In genomic region chr10:95565156-95565854, GRCm38 (mm10) we compare ENCODE assay signal across 8 mouse cellular contexts. TPM values are rescaled to one million over a fixed set of nuclear protein-coding genes. Genes with fewer than 3 reads are reported as not detected.
DNase-seq lines count a peak whose midpoint lies in the region; ATAC-seq lines count a peak whose summit lies in the region.

No protein-coding gene starts in this region.

- H3K4me1 ChIP-seq in midbrain, embryonic 10.5 days: peaks cover 48% of the 10 kb centered on the region
- peaks cover 17% of the 10 kb centered on the region for H3K4me1 ChIP-seq in midbrain, embryonic 16.5 days (ENCODE audit: control insufficient read depth, insufficient read depth, low read length)
- H3K4me1 ChIP-seq in limb, embryonic 11.5 days (ENCODE audit: control insufficient read depth, insufficient read depth, low read length): peaks cover 13% of the 10 kb centered on the region; the same call in 1 of the 2 replicates

- H3K4me3 ChIP-seq in midbrain, embryonic 10.5 days: peak overlapping the region; percentile 18; the same call in 1 of the 2 replicates
- H3K4me3 ChIP-seq in midbrain, embryonic 16.5 days (ENCODE audit: low read depth, low read length): no peak overlapping the region
- H3K4me3 ChIP-seq in limb, embryonic 11.5 days (ENCODE audit: low read depth, low read length): no peak overlapping the region

- H3K27ac ChIP-seq in midbrain, embryonic 10.5 days (replicated peaks): peak overlapping the region; percentile 75
- H3K27ac ChIP-seq in midbrain, embryonic 16.5 days (ENCODE audit: low read length): no peak overlapping the region
- no peak overlapping the region for H3K27ac ChIP-seq in limb, embryonic 11.5 days (replicated peaks; ENCODE audit: low read depth, low read length)

- 28% methylated on average over 14 of the region's 14 CpGs for WGBS in midbrain, embryonic 10.5 days
- WGBS in midbrain, embryonic 16.5 days: 34% methylated on average over 14 of the region's 14 CpGs
- WGBS in limb, embryonic 11.5 days: 41% methylated on average over 14 of the region's 14 CpGs

- H3K36me3 ChIP-seq in midbrain, embryonic 10.5 days: peaks cover 6% of the 10 kb centered on the region
- H3K36me3 ChIP-seq in midbrain, embryonic 16.5 days (ENCODE audit: control insufficient read depth, insufficient read depth, low read length): no peaks in the 10 kb centered on the region
- no peaks in the 10 kb centered on the region for H3K36me3 ChIP-seq in limb, embryonic 11.5 days (ENCODE audit: control insufficient read depth, insufficient read depth, low read length)
- H3K36me3 ChIP-seq in splenic B cell, adult 2 months (ENCODE audit: control insufficient read depth, insufficient read depth, low read length, poor library complexity, severe bottlenecking): no peaks in the 10 kb centered on the region; the same call in 1 of the 2 replicates

- no peaks in the 10 kb centered on the region for H3K9me3 ChIP-seq in midbrain, embryonic 10.5 days (replicated peaks)
- no peaks in the 10 kb centered on the region for H3K9me3 ChIP-seq in midbrain, embryonic 16.5 days (replicated peaks; ENCODE audit: control insufficient read depth, low read length, poor library complexity, severe bottlenecking)
- H3K9me3 ChIP-seq in limb, embryonic 11.5 days (ENCODE audit: control insufficient read depth, low read length): no peaks in the 10 kb centered on the region

- no peak overlapping the region for H3K4me2 ChIP-seq in midbrain, embryonic 16.5 days (ENCODE audit: low read length)
- H3K4me2 ChIP-seq in limb, embryonic 11.5 days (ENCODE audit: low read depth, severe bottlenecking): no peak overlapping the region

- no peaks in the 10 kb centered on the region for H3K27me3 ChIP-seq in midbrain, embryonic 10.5 days (ENCODE audit: low read depth, poor library complexity, severe bottlenecking)
- no peaks in the 10 kb centered on the region for H3K27me3 ChIP-seq in midbrain, embryonic 16.5 days (ENCODE audit: control insufficient read depth, insufficient read depth, low read depth, low read length)
- no peaks in the 10 kb centered on the region for H3K27me3 ChIP-seq in limb, embryonic 11.5 days (ENCODE audit: control insufficient read depth, insufficient read depth, low read length)
- no peaks in the 10 kb centered on the region for H3K27me3 ChIP-seq in splenic B cell, adult 2 months (ENCODE audit: control insufficient read depth, insufficient read depth, low read length, poor library complexity, severe bottlenecking)

- no peak for ATAC-seq in midbrain, embryonic 16.5 days
- no peak for ATAC-seq in limb, embryonic 11.5 days (ENCODE audit: insufficient number of reproducible peaks, low FRiP score, low TSS enrichment, low read depth)
- ATAC-seq in frontal cortex, adult (ENCODE audit: low TSS enrichment): no peak

- H3K9ac ChIP-seq in midbrain, embryonic 16.5 days (ENCODE audit: low read depth, low read length): no peak overlapping the region
- H3K9ac ChIP-seq in limb, embryonic 11.5 days (ENCODE audit: low read length): no peak overlapping the region; the same call in 1 of the 2 replicates

- DNase-seq in cerebellum, adult 9-11 months: peak; percentile 24
- DNase-seq in cerebellum, postnatal 36 days: no peak
- DNase-seq in midbrain, embryonic 10.5 days (ENCODE audit: low spot score): peak; percentile 35
- peak; percentile 51 for DNase-seq in limb, embryonic 11.5 days (ENCODE audit: low spot score)
- DNase-seq in splenic B cell, adult 2 months (ENCODE audit: low read depth, low spot score): peak; percentile 65
- no peak for DNase-seq in frontal cortex, postnatal 10 days (ENCODE audit: low spot score in 2 of 2)

RNA-seq across cellular contexts. Expression of gene Nudt4, which starts 1.4 kb away (rescaled TPM):
- 90.8 and 91.5 TPM in 2 replicates for polyA plus RNA-seq in midbrain, embryonic 10.5 days (2016; fragmentation: Nextera tagmentation; extraction: Ambion mirVana)
- polyA plus RNA-seq in midbrain, embryonic 16.5 days (2015; fragmentation: Nextera tagmentation; extraction: Ambion mirVana): 59.9 and 61.0 TPM in 2 replicates
- polyA plus RNA-seq in limb, embryonic 11.5 days (2014; fragmentation: Nextera tagmentation; extraction: Ambion mirVana): 99.7 and 106 TPM in 2 replicates

RNA-seq across cellular contexts. Expression of gene Ube2n, which starts 50.4 kb away (rescaled TPM):
- 478 and 483 TPM in 2 replicates for polyA plus RNA-seq in midbrain, embryonic 10.5 days (2016; fragmentation: Nextera tagmentation; extraction: Ambion mirVana)
- polyA plus RNA-seq in midbrain, embryonic 16.5 days (2015; fragmentation: Nextera tagmentation; extraction: Ambion mirVana): 372 and 373 TPM in 2 replicates
- 424 and 436 TPM in 2 replicates for polyA plus RNA-seq in limb, embryonic 11.5 days (2014; fragmentation: Nextera tagmentation; extraction: Ambion mirVana)

Comparison
In these comparisons a context has a peak if more than half of its experiments do, and no peak if none do; other contexts are left out.
1. DNase-seq: peak in cerebellum, adult 9-11 months (single experiment), midbrain, embryonic 10.5 days (single experiment), limb, embryonic 11.5 days (single experiment) and splenic B cell, adult 2 months (single experiment); none in cerebellum, postnatal 36 days (0 of 2) and frontal cortex, postnatal 10 days (0 of 2).